Mouse (Mus musculus) urinary bladder, postnatal 10 days (tissue): ENCODE measurements around the gene Fam117a.
A peak's percentile ranks its signal among the peaks of the same experiment; 100 is the strongest.
"Not testable (repeated sequence)": the region's sequence is repeated elsewhere in the genome, so short reads cannot be mapped to it uniquely, and the experiment has no call there.

Experiments used
- DNase-seq: peaks from one replicate; pipeline ENCODE4 v3.0.0; 2022; ENCODE audit warnings: low spot score

Fam117a gene

DNA sequence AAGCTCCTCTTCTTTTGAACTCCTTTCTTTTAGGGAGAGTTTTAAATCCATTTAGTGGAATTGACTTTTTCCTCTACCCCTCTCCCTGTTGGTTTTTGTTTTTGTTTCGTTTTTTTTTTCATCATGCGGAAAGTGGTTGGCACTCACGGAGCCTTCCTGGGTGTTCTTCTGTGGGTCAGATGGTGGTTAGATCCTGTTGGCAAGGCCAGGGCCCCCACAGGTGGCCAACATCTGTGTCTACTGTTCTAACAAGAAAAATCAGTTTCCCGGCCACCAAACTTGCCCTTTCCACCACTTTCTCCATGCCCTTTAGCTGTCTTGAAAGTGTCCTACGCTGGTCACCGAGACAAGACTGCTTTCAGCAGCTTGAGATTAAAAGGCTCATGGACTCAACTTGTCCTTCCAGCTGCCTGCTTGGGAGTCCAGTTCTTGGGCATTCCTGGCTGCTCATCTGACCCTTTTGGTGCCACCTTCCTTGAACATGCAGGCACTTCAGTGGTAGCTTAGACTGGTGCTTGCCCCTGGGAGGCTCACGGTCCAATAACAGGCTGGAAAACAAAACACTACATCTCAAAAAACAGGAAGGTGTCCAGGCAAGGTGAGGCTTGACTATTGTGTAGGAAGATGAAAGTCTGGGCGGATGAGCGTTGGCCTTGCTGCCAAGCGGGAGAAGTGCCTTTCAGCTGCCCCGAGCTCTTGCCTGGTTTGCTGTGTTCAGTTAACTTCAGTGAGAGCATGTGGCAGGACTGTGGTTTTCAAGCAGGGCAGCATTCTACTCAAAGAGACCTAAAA, 56.1 kb downstream of the Fam117a start:
- DNase-seq: no peak

GRCm38 (mm10) chr11:95393500-95393816, 56.6 kb downstream of the Fam117a start:
- DNase-seq: no peak

DNA sequence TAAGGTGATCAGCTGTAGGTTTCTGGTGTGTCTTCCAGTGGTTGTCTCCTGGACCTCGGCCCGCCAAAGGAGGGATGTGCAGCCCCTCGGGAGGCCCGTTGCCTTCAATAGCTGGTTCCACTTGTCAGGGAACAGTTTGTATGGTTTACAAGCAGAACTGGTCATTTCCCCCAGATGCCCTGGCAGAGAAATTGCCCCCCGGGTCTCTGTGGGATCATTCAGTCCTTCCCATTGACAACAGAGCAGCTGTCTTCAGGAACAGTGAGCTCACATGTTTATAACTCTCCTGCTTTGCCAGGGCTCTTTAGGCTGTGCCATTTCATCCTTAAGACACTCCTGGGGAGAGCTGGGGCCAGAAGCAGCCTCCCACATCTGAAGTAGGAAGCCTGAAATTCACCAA, 57.3 kb downstream of the Fam117a start:
- DNase-seq: no peak

GRCm38 (mm10) chr11:95396548-95396947, 59.7 kb downstream of the Fam117a start:
- DNase-seq: no peak

GRCm38 (mm10) chr11:95397843-95398835, 61.3 kb downstream of the Fam117a start:
- no peak for DNase-seq

- no peak for DNase-seq
Measured at GRCm38 (mm10) chr11:95399520-95400020, 62.8 kb downstream of the Fam117a start.

DNA sequence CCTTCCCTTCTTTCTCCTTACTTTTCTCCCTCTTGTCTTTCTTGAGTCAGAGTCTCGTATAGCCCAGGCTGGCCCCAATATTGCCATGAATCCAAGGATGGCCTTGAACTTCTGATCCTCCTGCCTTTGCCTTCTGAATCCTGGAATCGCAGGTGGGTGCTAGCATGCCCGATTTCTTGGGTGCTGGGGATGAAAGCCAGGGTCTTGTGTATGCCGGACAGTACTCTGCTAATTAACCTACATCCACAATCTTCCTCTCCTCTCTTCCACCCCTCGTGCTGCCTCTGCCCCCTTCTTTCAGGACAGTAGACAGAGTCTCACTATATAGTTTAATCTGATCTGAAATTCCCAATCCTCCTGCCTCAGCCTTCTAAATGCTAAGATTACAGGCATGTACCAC, 64.8 kb downstream of the Fam117a start:
- no peak for DNase-seq

DNA sequence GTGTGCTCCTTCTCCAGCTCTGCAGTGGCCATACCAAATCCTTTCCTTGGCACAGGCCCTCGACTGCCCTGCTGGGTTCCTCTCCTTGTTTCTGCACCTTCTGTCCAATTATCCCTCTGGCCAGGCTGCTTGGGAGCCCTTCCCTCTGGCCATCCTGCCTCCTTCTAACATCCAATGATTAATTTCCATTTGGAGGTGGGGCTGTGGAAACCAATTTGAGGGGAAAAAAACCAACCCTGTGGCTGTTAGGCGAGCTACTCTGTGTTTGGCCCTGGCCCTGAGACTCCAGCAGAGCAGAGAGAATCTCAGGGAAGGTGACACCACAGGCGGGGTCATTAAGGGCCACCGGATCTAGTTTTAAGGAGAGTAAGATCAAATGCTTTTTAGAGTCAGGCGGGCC, 65.4 kb downstream of the Fam117a start:
- no peak for DNase-seq

- no peak for DNase-seq
Measured at GRCm38 (mm10) chr11:95402658-95403101, 65.9 kb downstream of the Fam117a start.

DNA sequence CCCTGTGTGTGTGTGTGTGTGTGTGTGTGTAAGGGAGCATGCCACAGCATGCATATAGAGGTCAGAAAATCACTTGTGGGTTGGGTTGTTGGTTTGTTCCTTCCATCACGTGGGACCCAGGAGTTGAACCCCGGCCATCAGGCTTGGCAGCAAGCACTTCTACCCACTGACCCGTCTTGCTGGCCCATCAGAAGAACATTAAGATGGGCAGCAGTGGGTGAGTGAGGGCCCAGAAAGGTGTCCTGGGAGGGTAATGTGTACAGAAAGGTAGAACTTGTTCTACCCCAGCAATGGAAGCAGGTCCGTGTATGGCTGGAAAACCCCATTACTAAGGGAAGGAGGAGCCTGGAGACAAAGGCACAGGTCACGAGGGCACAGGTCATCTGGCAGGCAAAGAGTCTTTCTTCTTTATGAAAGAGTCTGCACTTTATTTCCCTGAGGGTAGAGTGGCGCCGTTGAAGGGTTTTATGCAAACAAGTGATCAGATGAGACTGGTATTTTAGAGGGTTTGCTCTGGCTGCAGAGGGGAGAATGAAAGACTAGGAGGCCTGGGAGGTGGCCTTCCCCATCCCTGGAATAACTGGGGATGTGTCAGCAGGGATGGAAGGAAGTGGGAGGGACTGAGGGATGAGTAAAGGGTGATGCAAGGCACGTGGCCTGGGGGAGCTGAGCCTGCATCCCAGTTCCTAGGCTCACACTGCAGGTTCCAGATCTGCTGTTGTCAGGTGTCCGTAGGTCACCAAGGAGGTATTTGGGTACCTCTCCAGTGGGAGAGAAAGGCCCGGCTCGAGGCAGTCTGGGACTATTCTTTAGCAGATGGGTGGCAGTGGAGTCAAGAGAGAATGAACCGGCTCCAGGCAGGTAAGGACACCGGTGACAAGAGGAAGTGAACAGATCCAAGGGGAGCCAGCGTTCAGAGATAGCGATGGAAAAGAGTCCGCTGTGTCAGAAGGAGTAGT, 66.8 kb downstream of the Fam117a start:
- DNase-seq: no peak

- DNase-seq: no peak
Measured at GRCm38 (mm10) chr11:95405771-95406170, 69.0 kb downstream of the Fam117a start.

- DNase-seq: not testable (repeated sequence)
Measured at GRCm38 (mm10) chr11:95406398-95406797, 69.6 kb downstream of the Fam117a start.

- no peak for DNase-seq
Measured at GRCm38 (mm10) chr11:95409450-95410112, 72.8 kb downstream of the Fam117a start.

- DNase-seq: no peak
Measured at GRCm38 (mm10) chr11:95411453-95412013, 74.7 kb downstream of the Fam117a start.

GRCm38 (mm10) chr11:95412615-95413014, 75.8 kb downstream of the Fam117a start:
- DNase-seq: no peak

- DNase-seq: peak; percentile 83
Measured at GRCm38 (mm10) chr11:95413641-95414535, 77.1 kb downstream of the Fam117a start, which contains the start of gene Spop. TSS of gene Spop (plus strand) at chr11:95414080.

DNA sequence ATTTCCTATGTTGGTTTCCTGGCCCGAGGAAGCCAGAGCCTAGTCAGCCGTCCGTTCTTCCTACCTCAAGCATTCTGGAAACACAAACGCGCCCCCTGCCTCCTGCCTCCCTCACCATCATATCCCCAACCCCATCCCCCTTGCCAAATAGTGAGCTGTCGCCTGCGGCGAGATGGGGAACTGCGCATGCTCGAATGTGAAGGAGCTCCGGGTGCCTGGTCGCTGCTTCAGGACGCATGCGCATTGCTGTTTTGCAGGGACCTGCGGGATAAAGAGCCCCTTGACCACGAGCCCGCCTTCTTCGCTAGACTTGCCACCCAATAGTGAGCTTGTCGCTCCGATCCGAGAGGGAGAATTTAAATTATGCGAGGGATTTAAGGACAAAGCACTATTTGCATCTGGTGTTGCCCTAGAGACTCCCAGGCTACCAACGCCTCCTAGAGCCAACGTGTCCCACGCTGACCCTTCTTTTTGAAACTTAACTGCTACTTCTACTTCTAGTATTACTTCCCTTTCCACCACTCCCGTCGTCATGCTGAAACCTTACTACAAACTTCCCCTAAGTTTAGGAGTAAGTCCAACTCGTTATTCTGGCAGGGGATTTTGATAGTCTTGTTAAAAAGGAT, 77.8 kb downstream of the Fam117a start:
- peak; percentile 84 for DNase-seq

DNA sequence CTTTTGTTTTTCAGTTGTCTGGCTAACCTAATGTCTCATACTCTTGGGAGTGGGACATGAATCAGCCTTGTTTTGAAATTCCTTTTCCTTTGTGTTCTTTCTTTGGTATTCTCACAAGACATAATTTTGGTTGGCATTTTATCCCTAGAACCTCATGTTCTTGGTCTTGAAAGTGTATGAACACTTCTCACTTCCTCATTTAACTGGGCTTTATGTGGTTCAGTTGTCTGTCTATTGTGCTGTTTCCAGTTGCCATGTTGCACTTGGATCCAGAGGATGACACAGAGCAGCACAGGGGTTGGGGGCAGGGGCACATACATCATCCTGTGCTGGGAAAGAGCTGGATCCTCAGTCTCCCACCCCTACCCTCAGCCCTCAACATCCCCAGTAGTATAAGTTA, 79.1 kb downstream of the Fam117a start:
- no peak for DNase-seq

DNA sequence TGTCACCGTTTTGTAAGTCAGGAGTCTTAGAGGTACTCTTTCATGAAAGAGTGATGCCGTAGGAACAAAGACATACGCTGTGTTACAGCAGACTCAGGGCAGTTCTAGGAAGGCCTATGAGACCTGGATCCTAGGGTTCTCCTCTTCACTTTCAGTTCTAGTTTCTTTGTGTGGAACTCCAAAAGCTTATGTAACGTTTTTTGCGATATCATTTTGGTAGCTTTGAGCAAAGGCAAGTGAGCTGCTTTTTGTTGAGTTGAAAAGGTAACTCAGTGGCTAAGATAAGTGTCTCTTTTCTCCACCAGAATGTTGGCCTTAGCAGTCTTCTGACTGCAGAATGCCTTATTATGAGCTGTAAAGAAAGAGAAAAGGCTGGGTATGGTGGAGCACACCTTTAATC, 80.5 kb downstream of the Fam117a start:
- DNase-seq: no peak
